Mouse (Mus musculus) urinary bladder, adult 18-20 months (tissue): Measurements from ENCODE around the gene Fbxo34.
"Not testable (repeated sequence)": the region's sequence is repeated elsewhere in the genome, so short reads cannot be mapped to it uniquely, and the experiment has no call there.

ENCODE experiments used
- DNase-seq, 2 experiments: peaks; one replicate each; pipeline ENCODE4 v3.0.0; 2022; ENCODE audit warnings: low spot score in 2 of 2, mixed read lengths in 2 of 2

Fbxo34 gene

GRCm38 (mm10) chr14:47560714-47561113 lies 110.5 kb downstream of the Fbxo34 start:
- DNase-seq = no peak

- no peak for DNase-seq
These were observed 112.3 kb downstream of the Fbxo34 start for GRCm38 (mm10) chr14:47562530-47562929.

- DNase-seq = no peak
These were observed 112.9 kb downstream of the Fbxo34 start for GRCm38 (mm10) chr14:47563106-47563505.

- DNase-seq = peak; percentile 95 to 96
These were observed 117.9 kb downstream of the Fbxo34 start for GRCm38 (mm10) chr14:47567962-47568652.

- DNase-seq = not testable (repeated sequence)
These were observed 120.3 kb downstream of the Fbxo34 start, which contains the start of gene Atg14 for GRCm38 (mm10) chr14:47570549-47570948. TSS of gene Atg14 (minus strand) at chr14:47570649.

- DNase-seq = no peak
These were observed 122.5 kb downstream of the Fbxo34 start for GRCm38 (mm10) chr14:47572707-47573106.

GRCm38 (mm10) chr14:47574721-47575120 lies 124.5 kb downstream of the Fbxo34 start:
- no peak for DNase-seq

- DNase-seq = no peak
These were observed 126.5 kb downstream of the Fbxo34 start for GRCm38 (mm10) chr14:47576687-47577086.

GRCm38 (mm10) chr14:47578086-47578485 lies 127.9 kb downstream of the Fbxo34 start:
- DNase-seq = no peak

- no peak for DNase-seq
These were observed 131.1 kb downstream of the Fbxo34 start for GRCm38 (mm10) chr14:47581280-47581679.
